Mouse (Mus musculus): Measurements from ENCODE around the gene Mlh3. TPM values are rescaled to one million over a fixed set of nuclear protein-coding genes. Genes with fewer than 3 reads are reported as not detected.

Mlh3 gene
- polyA plus RNA-seq, 1 experiment from 2014 or later = 8.8 TPM

DNA sequence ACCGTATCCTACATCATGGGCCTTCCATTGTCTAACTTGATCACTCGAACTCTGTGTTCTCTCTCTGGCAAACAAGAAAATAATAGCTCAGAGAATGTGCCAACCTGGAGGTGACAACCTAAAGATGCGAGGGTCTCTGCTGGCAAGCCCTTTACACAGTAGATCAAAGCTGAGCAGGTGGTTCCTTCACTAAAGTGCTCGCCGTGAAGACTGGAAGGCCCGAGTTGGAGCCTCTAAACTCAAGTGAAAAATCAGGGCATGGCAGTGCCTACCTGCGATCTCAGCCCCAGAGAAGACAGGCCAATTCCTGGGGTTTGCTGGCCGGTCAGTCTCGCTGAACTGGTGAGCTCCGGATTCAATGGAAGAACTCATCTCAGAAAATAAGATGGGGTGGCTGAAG lies 77.3 kb downstream of the Mlh3 start:
- WGBS = 80% methylated on average over 10 of the region's 10 CpGs
- Histone ChIP-seq H3K9ac (no peak overlapping the region), H3K9me3 (ENCODE audit: low read depth, low read length) (no peaks in the 10 kb centered on the region), H3K27me3 (ENCODE audit: insufficient read depth, low read length) (no peaks in the 10 kb centered on the region), H3K36me3 (ENCODE audit: insufficient read depth) (no peaks in the 10 kb centered on the region), H3K4me3 (ENCODE audit: low read depth, low read length) (no peak overlapping the region), H3K27ac (ENCODE audit: low read depth) (peak overlapping the region; percentile 81), H3K4me2 (no peak overlapping the region), H3K4me1 (ENCODE audit: insufficient read depth) (peaks cover 38% of the 10 kb centered on the region)
- TF ChIP-seq CTCF (IDR thresholded peaks at IDR 0.05; ENCODE audit: low read depth) = no peak
- ATAC-seq (ENCODE audit: insufficient read depth) (no peak), DNase-seq (no peak)

DNA sequence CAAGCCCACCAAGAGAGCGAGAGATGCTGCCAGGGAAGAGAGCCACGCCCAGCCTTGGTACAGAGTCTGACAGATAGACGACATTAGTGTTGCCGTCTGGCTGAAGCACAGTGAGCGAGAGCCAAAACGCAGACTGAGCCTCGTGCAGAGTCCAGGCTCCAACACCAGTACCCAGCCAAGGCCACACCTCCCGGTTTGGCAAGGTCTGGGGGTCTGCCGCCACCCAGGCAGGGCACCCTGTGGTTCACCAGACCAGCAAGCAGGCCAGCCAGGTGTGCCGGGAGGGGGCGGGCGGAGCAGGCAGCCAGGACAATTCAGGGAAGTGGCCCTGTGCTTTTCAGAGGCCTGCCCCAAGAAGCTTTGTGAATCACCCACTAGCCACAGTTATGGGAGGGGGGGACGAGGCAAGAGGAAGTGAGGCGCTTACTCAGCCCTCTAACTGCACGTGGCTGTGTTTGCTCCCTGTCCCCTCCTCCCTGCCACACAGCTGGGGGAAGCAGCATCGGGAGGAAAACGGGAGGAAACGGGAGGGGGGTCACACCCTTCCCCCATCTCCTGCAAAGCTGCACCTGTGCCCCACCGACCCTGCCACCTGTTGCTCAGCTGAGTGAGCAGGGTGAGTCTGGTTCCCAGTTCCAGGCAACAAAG lies 77.8 kb downstream of the Mlh3 start:
- DNase-seq (peak; percentile 64), ATAC-seq (ENCODE audit: insufficient read depth) (0 out of 2 replicates have a peak, but pooled peaks have one; percentile 12)
- WGBS = 22% methylated on average over 19 of the region's 19 CpGs
- peak overlapping the region; percentile 4; the same call in 1 of the 2 replicates for H3K9ac ChIP-seq
- H3K9me3 ChIP-seq (ENCODE audit: low read depth, low read length) = no peaks in the 10 kb centered on the region
- peak overlapping the region; percentile 43 for H3K27ac ChIP-seq (ENCODE audit: low read depth)
- H3K4me3 ChIP-seq (ENCODE audit: low read depth, low read length) = no peak overlapping the region
- no peaks in the 10 kb centered on the region for H3K36me3 ChIP-seq (ENCODE audit: insufficient read depth)
- H3K4me1 ChIP-seq (ENCODE audit: insufficient read depth) = peaks cover 33% of the 10 kb centered on the region
- TF ChIP-seq CTCF (IDR thresholded peaks at IDR 0.05; ENCODE audit: low read depth) = no peak
- H3K27me3 ChIP-seq (ENCODE audit: insufficient read depth, low read length) = no peaks in the 10 kb centered on the region
- peak overlapping the region; percentile 24; the same call in 1 of the 2 replicates for H3K4me2 ChIP-seq

DNA sequence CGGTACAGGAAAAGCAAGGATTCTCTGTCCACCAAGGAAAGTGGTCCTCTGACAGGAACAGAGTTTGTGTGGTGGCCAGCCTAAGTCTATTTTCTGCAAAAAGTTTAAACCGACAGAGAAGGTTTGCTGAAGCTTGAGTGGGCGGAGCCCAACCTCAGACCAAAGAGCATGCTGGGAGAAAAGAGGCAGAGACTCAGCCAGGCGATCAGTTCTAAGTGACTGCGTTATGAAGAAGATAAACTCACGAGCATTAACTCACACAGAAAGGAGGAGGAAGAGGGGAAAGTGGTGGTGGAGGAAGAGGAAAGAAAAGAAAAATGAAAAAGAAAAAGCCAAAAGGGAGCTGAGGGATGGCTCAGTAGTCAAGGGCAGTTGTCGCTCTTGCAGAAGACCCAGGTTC lies 80.1 kb downstream of the Mlh3 start:
- H3K27ac ChIP-seq (ENCODE audit: low read depth) = no peak overlapping the region
- no peak overlapping the region for H3K4me3 ChIP-seq (ENCODE audit: low read depth, low read length)
- no peaks in the 10 kb centered on the region for H3K9me3 ChIP-seq (ENCODE audit: low read depth, low read length)
- no peak overlapping the region for H3K4me2 ChIP-seq
- TF ChIP-seq CTCF (IDR thresholded peaks at IDR 0.05; ENCODE audit: low read depth) = no peak
- H3K27me3 ChIP-seq (ENCODE audit: insufficient read depth, low read length) = no peaks in the 10 kb centered on the region
- H3K36me3 ChIP-seq (ENCODE audit: insufficient read depth) = no peaks in the 10 kb centered on the region
- H3K9ac ChIP-seq = no peak overlapping the region
- no peak for ATAC-seq (ENCODE audit: insufficient read depth)
- 69% methylated on average over 7 of the region's 7 CpGs for WGBS
- peaks cover 32% of the 10 kb centered on the region for H3K4me1 ChIP-seq (ENCODE audit: insufficient read depth)
- DNase-seq = no peak

DNA sequence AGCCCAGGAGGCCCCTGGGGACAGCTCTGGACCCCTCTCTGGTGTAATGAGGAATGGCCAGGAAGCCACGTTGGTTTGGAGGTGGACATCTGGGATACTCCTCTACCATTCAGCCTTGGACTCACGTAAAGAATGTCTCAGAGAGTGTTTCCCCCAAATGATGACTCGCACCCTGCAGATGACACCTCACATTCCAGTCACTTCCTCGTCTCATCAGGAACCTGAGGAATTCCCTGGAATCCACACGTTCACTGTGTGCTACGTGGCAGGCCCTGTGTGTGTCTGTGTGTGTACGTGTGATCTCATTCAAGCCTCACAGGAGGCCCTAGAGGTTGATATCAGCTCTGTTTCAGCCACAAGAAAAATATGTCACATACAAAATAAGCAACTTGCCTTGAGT lies 84.0 kb downstream of the Mlh3 start:
- Histone ChIP-seq H3K27ac (ENCODE audit: low read depth) (no peak overlapping the region), H3K36me3 (ENCODE audit: insufficient read depth) (no peaks in the 10 kb centered on the region), H3K4me1 (ENCODE audit: insufficient read depth) (peaks cover 18% of the 10 kb centered on the region), H3K9ac (no peak overlapping the region; the same call in 1 of the 2 replicates), H3K27me3 (ENCODE audit: insufficient read depth, low read length) (no peaks in the 10 kb centered on the region), H3K4me2 (no peak overlapping the region), H3K4me3 (ENCODE audit: low read depth, low read length) (no peak overlapping the region), H3K9me3 (ENCODE audit: low read depth, low read length) (no peaks in the 10 kb centered on the region)
- ATAC-seq (ENCODE audit: insufficient read depth) (no peak), DNase-seq (no peak)
- 53% methylated on average over 7 of the region's 7 CpGs for WGBS
- TF ChIP-seq CTCF (IDR thresholded peaks at IDR 0.05; ENCODE audit: low read depth) = no peak

DNA sequence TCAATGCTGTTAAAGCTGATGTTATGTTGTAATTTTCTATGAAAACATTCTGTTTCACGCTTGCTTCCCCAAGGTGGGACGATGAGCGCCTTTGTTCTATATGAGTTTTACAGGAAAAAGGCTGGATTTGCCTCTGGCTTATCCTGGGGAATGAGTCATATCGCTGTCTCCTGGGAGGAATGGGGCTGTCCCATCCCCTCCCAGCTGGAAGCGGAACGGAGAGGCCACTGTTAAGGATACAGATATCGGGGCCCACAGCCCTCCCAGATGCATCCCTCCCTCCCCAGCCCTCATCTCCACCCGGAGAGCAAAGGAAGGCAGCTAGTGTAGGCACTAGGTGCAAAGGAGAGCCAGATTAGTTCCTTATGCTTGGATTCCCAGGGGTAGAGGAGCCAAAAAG lies 84.6 kb downstream of the Mlh3 start:
- no peak for ATAC-seq (ENCODE audit: insufficient read depth)
- peak overlapping the region; percentile 22; the same call in 1 of the 2 replicates for H3K9ac ChIP-seq
- WGBS = 42% methylated on average over 8 of the region's 8 CpGs
- no peak for DNase-seq
- no peaks in the 10 kb centered on the region for H3K36me3 ChIP-seq (ENCODE audit: insufficient read depth)
- TF ChIP-seq CTCF (IDR thresholded peaks at IDR 0.05; ENCODE audit: low read depth) = no peak
- H3K9me3 ChIP-seq (ENCODE audit: low read depth, low read length) = no peaks in the 10 kb centered on the region
- no peak overlapping the region for H3K4me3 ChIP-seq (ENCODE audit: low read depth, low read length)
- no peaks in the 10 kb centered on the region for H3K27me3 ChIP-seq (ENCODE audit: insufficient read depth, low read length)
- no peak overlapping the region for H3K4me2 ChIP-seq
- peaks cover 21% of the 10 kb centered on the region for H3K4me1 ChIP-seq (ENCODE audit: insufficient read depth)
- no peak overlapping the region for H3K27ac ChIP-seq (ENCODE audit: low read depth)

Small RNA genes within 50 kb of the gene (microRNA-seq; reads per million reads assigned to microRNA genes)
- gene Mir6938 (ENCODE audit: borderline number of aligned reads) = not detected

Other genes starting within 250 kb of the Mlh3 start
- 3.1 and 4.6 TPM in 2 replicates for gene Prox2, start 159.8 kb downstream of the Mlh3 start, polyA plus RNA-seq (2014; fragmentation: Nextera tagmentation; extraction: Ambion mirVana)
- 112 and 115 TPM in 2 replicates for gene Dlst, start 159.8 kb downstream of the Mlh3 start, polyA plus RNA-seq (2014; fragmentation: Nextera tagmentation; extraction: Ambion mirVana)
- gene Rps6kl1, start 119.3 kb downstream of the Mlh3 start, polyA plus RNA-seq (2014; fragmentation: Nextera tagmentation; extraction: Ambion mirVana) = 0.91 and 1.0 TPM in 2 replicates
- 10.9 and 14.6 TPM in 2 replicates for gene Pgf, start 92.8 kb downstream of the Mlh3 start, polyA plus RNA-seq (2014; fragmentation: Nextera tagmentation; extraction: Ambion mirVana)
- 91.4 and 99.9 TPM in 2 replicates for gene Eif2b2, start 51.1 kb downstream of the Mlh3 start, polyA plus RNA-seq (2014; fragmentation: Nextera tagmentation; extraction: Ambion mirVana)
- 37.6 and 42.7 TPM in 2 replicates for gene Acyp1, start 17.8 kb upstream of the Mlh3 start, polyA plus RNA-seq (2014; fragmentation: Nextera tagmentation; extraction: Ambion mirVana)
- gene Zc2hc1c, start 18.0 kb upstream of the Mlh3 start, polyA plus RNA-seq (2014; fragmentation: Nextera tagmentation; extraction: Ambion mirVana) = 0.93 and 1.1 TPM in 2 replicates
- 17.2 and 18.2 TPM in 2 replicates for gene Nek9, start 68.8 kb upstream of the Mlh3 start, polyA plus RNA-seq (2014; fragmentation: Nextera tagmentation; extraction: Ambion mirVana)
- 333 and 344 TPM in 2 replicates for gene Tmed10, start 104.2 kb upstream of the Mlh3 start, polyA plus RNA-seq (2014; fragmentation: Nextera tagmentation; extraction: Ambion mirVana)
- 3.7 and 3.8 TPM in 2 replicates for gene Fos, start 203.3 kb upstream of the Mlh3 start, polyA plus RNA-seq (2014; fragmentation: Nextera tagmentation; extraction: Ambion mirVana)

Data from lung, embryonic 14.5 days (tissue).